Mouse (Mus musculus): ENCODE data around the gene Zfp185.
"Not testable (repeated sequence)": the region's sequence is repeated elsewhere in the genome, so short reads cannot be mapped to it uniquely, and the experiment has no call there.

Zfp185 gene

GRCm38 (mm10) chrX:73062323-73062722 lies 75.2 kb downstream of the Zfp185 start:
- no peak for DNase-seq (ENCODE audit: low spot score)

- no peak for DNase-seq (ENCODE audit: low spot score)
These were observed 76.6 kb downstream of the Zfp185 start for GRCm38 (mm10) chrX:73063512-73064414.

- no peak for DNase-seq (ENCODE audit: low spot score)
These were observed 77.3 kb downstream of the Zfp185 start, which contains the start of gene Pnma3 for GRCm38 (mm10) chrX:73064415-73064793. Gene Pnma3 (plus strand): TSS chrX:73064787.

- not testable (repeated sequence) for DNase-seq (ENCODE audit: low spot score)
These were observed 79.7 kb downstream of the Zfp185 start for GRCm38 (mm10) chrX:73066765-73067312.
